Mouse (Mus musculus): ENCODE measurements around the gene Dusp9.

- no peak for TF ChIP-seq CTCF (IDR thresholded peaks at IDR 0.05; ENCODE audit: low read depth)
- TF ChIP-seq EP300 (IDR thresholded peaks at IDR 0.05; ENCODE audit: low read depth), result no peak
Observed at GRCm38 (mm10) chrX:73639255-73639675, at the start of gene Dusp9.
